Mouse (Mus musculus) T-helper 17 cell (primary cell): Measurements from ENCODE around the gene Gcm2.

Source experiments
- in situ Hi-C, 2 experiments: fragments of 300-600 bp; cut with MboI, MseI; formaldehyde crosslinking; loops; 1 replicate in 1 of 2; 2 replicates in 1 of 2; pipeline ENCODE4 v1.15.1; 2025; ENCODE audit warnings: high pct_unique_total_duplicates in 2 of 2

Gene Gcm2

GRCm38 (mm10) chr13:41080700-41081099, 30.1 kb downstream of the Gcm2 start:
- in situ Hi-C loops: no loop called here

DNA sequence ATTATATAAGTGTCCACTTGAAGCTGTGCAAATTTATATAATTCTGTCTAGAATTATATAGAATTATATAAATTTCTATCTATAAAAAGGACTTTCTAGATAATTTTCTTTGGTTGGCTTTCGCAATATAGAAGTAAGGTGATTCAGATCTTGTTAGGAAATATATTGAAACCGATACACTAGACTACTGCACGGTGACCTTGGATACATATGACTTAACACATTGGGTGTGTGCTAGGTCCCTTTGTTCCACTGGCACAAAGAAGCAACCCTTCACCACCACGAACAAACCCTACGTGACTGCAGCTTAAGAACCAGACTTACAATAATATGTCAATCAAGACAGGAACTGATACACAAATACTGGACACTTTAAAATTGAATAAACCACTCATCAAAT, 31.0 kb downstream of the Gcm2 start:
- in situ Hi-C loops: no loop called here

GRCm38 (mm10) chr13:41079421-41079780, 31.4 kb downstream of the Gcm2 start, which contains the start of gene Mak:
TSS of gene Mak (minus strand) at chr13:41079706.
- in situ Hi-C loops: no loop called here

GRCm38 (mm10) chr13:41078690-41079420, 32.0 kb downstream of the Gcm2 start:
- in situ Hi-C loops: no loop called here

DNA sequence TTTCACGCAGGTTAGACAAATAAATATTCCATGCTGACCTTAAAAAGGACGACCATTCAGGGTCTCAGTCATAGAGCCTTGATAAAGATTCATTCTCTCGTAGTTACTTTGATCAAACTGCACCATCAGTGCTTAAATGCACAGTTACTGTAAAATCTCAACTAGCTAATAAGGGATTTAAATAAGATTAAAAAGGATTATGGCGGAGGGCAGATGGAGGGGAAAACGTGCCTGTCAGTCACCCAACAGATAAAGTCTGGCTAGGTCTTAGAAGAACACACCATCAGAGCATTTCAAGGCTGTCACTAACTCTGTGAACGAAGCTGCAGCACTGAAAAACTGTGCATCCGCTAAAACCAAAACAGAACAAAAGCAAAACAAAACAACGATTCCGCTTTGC, 32.9 kb downstream of the Gcm2 start:
- in situ Hi-C loops: no loop called here

DNA sequence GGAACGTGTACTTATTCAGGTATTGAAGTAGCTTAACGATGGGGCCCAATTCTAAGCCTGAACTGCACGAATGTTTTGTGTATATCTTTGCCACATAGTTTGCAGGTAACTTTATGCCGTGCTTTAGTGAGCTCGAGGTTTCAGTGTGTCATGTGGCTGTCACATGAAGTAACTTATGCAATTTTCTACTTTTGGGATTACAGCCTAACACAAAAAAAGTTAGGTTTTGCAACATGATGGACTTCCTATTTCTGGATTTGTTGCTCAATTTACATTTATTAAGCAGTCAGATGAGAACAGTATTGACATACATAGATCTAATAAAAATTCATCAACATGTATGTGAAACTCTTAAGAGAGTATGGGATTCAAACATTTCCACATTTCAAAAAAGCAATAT, 37.0 kb downstream of the Gcm2 start:
- in situ Hi-C loops: loop anchor here in 1 of 2 experiments (5.0 kb wide), 1 partner anchor 42 kb away; no protein-coding TSS in a partner anchor

GRCm38 (mm10) chr13:41071617-41072016, 39.2 kb downstream of the Gcm2 start:
- in situ Hi-C loops: loop anchor here in 1 of 2 experiments (5.0 kb wide), 1 partner anchor 39 kb away; no protein-coding TSS in a partner anchor

DNA sequence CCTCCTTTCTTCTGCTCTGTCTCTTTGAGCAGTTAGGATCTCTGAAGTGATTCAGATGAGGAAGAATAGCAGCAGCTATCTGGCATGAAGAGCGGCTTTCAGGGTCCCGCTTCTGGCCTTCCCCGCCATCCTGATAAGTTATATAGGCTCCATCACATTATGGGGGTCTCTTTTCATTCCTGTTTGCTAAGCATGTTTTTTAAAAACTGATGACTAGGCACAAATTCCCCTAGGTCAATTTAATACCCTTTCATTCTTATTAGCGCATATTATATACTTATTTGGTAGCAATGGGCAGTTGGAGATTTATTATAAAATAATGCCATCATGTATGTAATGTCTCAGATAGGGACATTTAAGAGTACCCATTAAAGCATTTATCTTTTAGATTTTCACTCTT, 43.2 kb downstream of the Gcm2 start:
- in situ Hi-C loops: loop anchor here in 1 of 2 experiments (10.0 kb wide), 1 partner anchor 663 kb away; no protein-coding TSS in a partner anchor

- in situ Hi-C loops: no loop called here
Measured at GRCm38 (mm10) chr13:41051965-41052364, 58.9 kb downstream of the Gcm2 start.
